Mouse (Mus musculus): Measurements from ENCODE around the gene Gm48552. TPM values are rescaled to one million over a fixed set of nuclear protein-coding genes. Genes with fewer than 3 reads are reported as not detected.

Gene Gm48552
- polyA plus RNA-seq, 1 experiment from 2014 or later: 3.8 TPM

GRCm38 (mm10) chr10:81425236-81425850 lies 36.5 kb downstream of the Gm48552 start:
- H3K27me3 ChIP-seq: peaks cover 53% of the 10 kb centered on the region
- H3K36me3 ChIP-seq: 0 out of 2 replicates have a peak, but pooled peaks cover under 1% of the 10 kb centered on the region
- no peaks in the 10 kb centered on the region for H3K9me3 ChIP-seq
- peak overlapping the region; percentile 85 for H3K4me2 ChIP-seq (replicated peaks)
- H3K9ac ChIP-seq: peak overlapping the region; percentile 33
- 27% methylated on average over 10 of the region's 10 CpGs for WGBS
- H3K27ac ChIP-seq: 0 out of 2 replicates have a peak overlapping the region, but pooled peaks have one; percentile 46
- ATAC-seq (ENCODE audit: insufficient number of reproducible peaks, insufficient read depth, low FRiP score, low TSS enrichment): no peak
- peaks cover 41% of the 10 kb centered on the region for H3K4me1 ChIP-seq
- H3K4me3 ChIP-seq: peak overlapping the region; percentile 55

GRCm38 (mm10) chr10:81426081-81426671 lies 37.4 kb downstream of the Gm48552 start:
- Histone ChIP-seq H3K9ac (peak overlapping the region; percentile 70), H3K4me1 (peaks cover 42% of the 10 kb centered on the region), H3K4me2 (replicated peaks) (peak overlapping the region; percentile 85), H3K36me3 (no peaks in the 10 kb centered on the region), H3K4me3 (peak overlapping the region; percentile 55), H3K27me3 (peaks cover 53% of the 10 kb centered on the region), H3K27ac (0 out of 2 replicates have a peak overlapping the region, but pooled peaks have one; percentile 32), H3K9me3 (no peaks in the 10 kb centered on the region)
- WGBS: 3% methylated on average over 19 of the region's 33 CpGs
- no peak for ATAC-seq (ENCODE audit: insufficient number of reproducible peaks, insufficient read depth, low FRiP score, low TSS enrichment)

- Histone ChIP-seq H3K4me1 (peaks cover 46% of the 10 kb centered on the region), H3K27ac (no peak overlapping the region), H3K36me3 (no peaks in the 10 kb centered on the region), H3K9me3 (no peaks in the 10 kb centered on the region), H3K27me3 (peaks cover 53% of the 10 kb centered on the region), H3K4me2 (replicated peaks) (peak overlapping the region; percentile 85), H3K4me3 (peak overlapping the region; percentile 55), H3K9ac (peak overlapping the region; percentile 70)
- WGBS: under 1% methylated on average over 36 of the region's 38 CpGs
- ATAC-seq (ENCODE audit: insufficient number of reproducible peaks, insufficient read depth, low FRiP score, low TSS enrichment): no peak
These were observed 38.1 kb downstream of the Gm48552 start for GRCm38 (mm10) chr10:81426897-81427296.

- Histone ChIP-seq H3K4me2 (replicated peaks) (peak overlapping the region; percentile 85), H3K4me1 (peaks cover 46% of the 10 kb centered on the region), H3K27me3 (peaks cover 53% of the 10 kb centered on the region), H3K4me3 (peak overlapping the region; percentile 55), H3K9ac (peak overlapping the region; percentile 70; the same call in 1 of the 2 replicates), H3K27ac (no peak overlapping the region), H3K9me3 (no peaks in the 10 kb centered on the region), H3K36me3 (no peaks in the 10 kb centered on the region)
- no peak for ATAC-seq (ENCODE audit: insufficient number of reproducible peaks, insufficient read depth, low FRiP score, low TSS enrichment)
- WGBS: 26% methylated on average over 3 of the region's 3 CpGs
These were observed 38.5 kb downstream of the Gm48552 start for GRCm38 (mm10) chr10:81427327-81427726.

- peaks cover 50% of the 10 kb centered on the region for H3K4me1 ChIP-seq
- WGBS: 74% methylated on average over 8 of the region's 8 CpGs
- peaks cover 53% of the 10 kb centered on the region for H3K27me3 ChIP-seq
- no peak overlapping the region for H3K27ac ChIP-seq
- no peaks in the 10 kb centered on the region for H3K9me3 ChIP-seq
- H3K4me2 ChIP-seq (replicated peaks): no peak overlapping the region
- H3K36me3 ChIP-seq: no peaks in the 10 kb centered on the region
- H3K4me3 ChIP-seq: peak overlapping the region; percentile 55; the same call in 1 of the 2 replicates
- no peak for ATAC-seq (ENCODE audit: insufficient number of reproducible peaks, insufficient read depth, low FRiP score, low TSS enrichment)
- no peak overlapping the region for H3K9ac ChIP-seq
These were observed 39.1 kb downstream of the Gm48552 start for GRCm38 (mm10) chr10:81427804-81428506.

GRCm38 (mm10) chr10:81428507-81428870 lies 39.7 kb downstream of the Gm48552 start:
- Histone ChIP-seq H3K4me2 (replicated peaks) (no peak overlapping the region), H3K4me3 (no peak overlapping the region), H3K4me1 (peaks cover 56% of the 10 kb centered on the region), H3K9me3 (no peaks in the 10 kb centered on the region), H3K36me3 (no peaks in the 10 kb centered on the region), H3K27me3 (peaks cover 52% of the 10 kb centered on the region), H3K27ac (no peak overlapping the region), H3K9ac (no peak overlapping the region)
- WGBS: 87% methylated on average over 7 of the region's 7 CpGs
- ATAC-seq (ENCODE audit: insufficient number of reproducible peaks, insufficient read depth, low FRiP score, low TSS enrichment): no peak

GRCm38 (mm10) chr10:81429092-81429491 lies 40.3 kb downstream of the Gm48552 start:
- ATAC-seq (ENCODE audit: insufficient number of reproducible peaks, insufficient read depth, low FRiP score, low TSS enrichment): no peak
- H3K27ac ChIP-seq: 0 out of 2 replicates have a peak overlapping the region, but pooled peaks have one; percentile 88
- peak overlapping the region; percentile 75 for H3K4me3 ChIP-seq
- no peaks in the 10 kb centered on the region for H3K9me3 ChIP-seq
- H3K27me3 ChIP-seq: peaks cover 46% of the 10 kb centered on the region
- H3K4me1 ChIP-seq: peaks cover 54% of the 10 kb centered on the region
- whole genome bisulfite sequencing: 23% methylated on average over 2 of the region's 2 CpGs
- no peak overlapping the region for H3K9ac ChIP-seq
- H3K4me2 ChIP-seq (replicated peaks): peak overlapping the region; percentile 86; the same call in 1 of the 2 replicates
- no peaks in the 10 kb centered on the region for H3K36me3 ChIP-seq

GRCm38 (mm10) chr10:81429605-81430061 lies 40.8 kb downstream of the Gm48552 start:
- Histone ChIP-seq H3K4me1 (peaks cover 49% of the 10 kb centered on the region), H3K9ac (peak overlapping the region; percentile 80), H3K4me3 (peak overlapping the region; percentile 75), H3K4me2 (replicated peaks) (peak overlapping the region; percentile 86), H3K27me3 (peaks cover 45% of the 10 kb centered on the region), H3K36me3 (no peaks in the 10 kb centered on the region), H3K27ac (peak overlapping the region; percentile 88), H3K9me3 (no peaks in the 10 kb centered on the region)
- ATAC-seq (ENCODE audit: insufficient number of reproducible peaks, insufficient read depth, low FRiP score, low TSS enrichment): peak; percentile 6; the same call in 1 of the 2 replicates
- WGBS: 2% methylated on average over 20 of the region's 20 CpGs

- peak overlapping the region; percentile 75 for H3K4me3 ChIP-seq
- under 1% methylated on average over 53 of the region's 89 CpGs for WGBS
- peak overlapping the region; percentile 80 for H3K9ac ChIP-seq
- peaks cover 40% of the 10 kb centered on the region for H3K27me3 ChIP-seq
- H3K9me3 ChIP-seq: no peaks in the 10 kb centered on the region
- no peaks in the 10 kb centered on the region for H3K36me3 ChIP-seq
- peak overlapping the region; percentile 88 for H3K27ac ChIP-seq
- H3K4me2 ChIP-seq (replicated peaks): peak overlapping the region; percentile 86
- ATAC-seq (ENCODE audit: insufficient number of reproducible peaks, insufficient read depth, low FRiP score, low TSS enrichment): no peak
- H3K4me1 ChIP-seq: peaks cover 42% of the 10 kb centered on the region
These were observed 41.5 kb downstream of the Gm48552 start for GRCm38 (mm10) chr10:81430141-81430830.

- H3K4me2 ChIP-seq (replicated peaks): peak overlapping the region; percentile 86
- no peaks in the 10 kb centered on the region for H3K36me3 ChIP-seq
- peak overlapping the region; percentile 75 for H3K4me3 ChIP-seq
- no peak for ATAC-seq (ENCODE audit: insufficient number of reproducible peaks, insufficient read depth, low FRiP score, low TSS enrichment)
- peaks cover 37% of the 10 kb centered on the region for H3K4me1 ChIP-seq
- peaks cover 35% of the 10 kb centered on the region for H3K27me3 ChIP-seq
- peak overlapping the region; percentile 80 for H3K9ac ChIP-seq
- H3K27ac ChIP-seq: peak overlapping the region; percentile 88
- H3K9me3 ChIP-seq: no peaks in the 10 kb centered on the region
- 2% methylated on average over 47 of the region's 70 CpGs for WGBS
These were observed 42.2 kb downstream of the Gm48552 start for GRCm38 (mm10) chr10:81430831-81431525.

Data from embryonic facial prominence, embryonic 12.5 days (tissue).